Mouse (Mus musculus) forelimb bud, embryonic 11.5 days (tissue): ENCODE measurements at regions not wholly inside any gene's neighbourhood (a gene's known extent, or its start where the extent isn't known, plus 50 kb on each side); places are given as distances from the start of the nearest gene placed in this dataset.

ENCODE experiments used
- DNase-seq: peaks from one replicate; pipeline ENCODE4 v3.0.0-alpha.2; 2012; ENCODE audit warnings: low read depth, low spot score

DNA sequence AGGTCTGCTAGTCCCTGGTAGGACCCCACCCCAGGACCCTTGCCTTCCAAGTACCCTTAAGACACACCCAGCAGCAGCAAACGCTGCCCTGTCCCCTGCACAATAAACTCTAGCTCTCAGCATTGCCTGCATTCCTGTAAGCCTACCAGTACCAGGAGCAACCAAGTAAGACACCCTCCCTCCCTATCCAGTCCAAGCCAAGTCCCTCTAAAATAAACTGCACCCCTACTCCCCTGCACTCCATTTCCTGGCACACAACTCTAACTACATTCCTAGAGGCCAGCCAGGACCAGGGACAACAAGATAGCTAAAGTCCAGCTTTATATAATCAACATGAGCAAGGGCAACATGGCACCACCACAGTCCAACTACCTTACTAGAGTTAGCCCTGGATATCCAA, 103.5 kb downstream of the Ids start:
- DNase-seq = no peak

DNA sequence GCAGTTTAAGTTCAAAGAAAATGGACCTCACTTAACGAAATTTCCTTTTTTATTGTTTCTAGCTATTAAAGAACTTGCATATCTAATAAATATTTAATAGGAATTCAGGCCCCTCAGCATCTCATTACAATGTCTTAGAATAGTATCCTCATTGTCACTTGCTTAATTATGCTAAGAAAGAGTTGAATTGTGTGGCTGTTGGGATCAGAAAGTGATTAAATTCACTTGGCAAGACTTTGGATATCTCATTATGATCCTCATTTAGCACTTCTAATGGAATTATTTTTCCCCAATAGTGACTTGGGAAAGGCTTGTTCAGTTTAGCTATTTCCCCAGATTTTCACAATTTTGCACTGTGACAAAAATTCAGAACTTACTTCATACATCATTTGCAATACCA, 148.9 kb downstream of the Ids start:
- DNase-seq = no peak

DNA sequence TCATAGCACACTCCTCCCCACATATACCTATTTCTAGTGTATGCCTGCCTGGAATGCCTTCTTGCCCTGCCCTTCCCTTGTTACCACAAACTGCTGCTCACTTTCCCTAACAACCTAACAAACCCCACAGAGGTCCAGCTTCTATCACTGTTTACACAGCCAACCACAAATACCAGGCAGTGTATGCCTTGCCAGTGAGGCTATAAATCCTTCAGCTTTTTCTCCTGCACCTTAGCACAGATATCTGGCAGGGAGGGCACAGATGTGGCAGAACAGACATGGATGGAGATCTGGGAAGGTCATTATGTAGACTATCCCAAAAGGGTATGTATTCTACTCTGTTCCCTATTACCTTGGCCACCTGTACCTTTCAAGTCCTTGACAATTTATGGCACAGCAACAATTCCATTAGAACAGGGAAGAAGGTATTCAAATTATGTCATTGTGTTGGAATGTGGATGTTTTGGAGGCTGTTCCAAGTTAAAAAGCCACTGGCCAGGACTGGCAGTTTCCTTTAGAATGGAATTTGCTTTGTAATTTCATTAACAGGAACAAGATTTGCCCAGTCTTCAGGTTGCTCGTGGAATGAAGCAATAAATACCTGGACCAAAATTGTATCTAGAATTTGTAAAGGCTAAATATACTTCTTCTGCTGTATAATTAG, 180.3 kb downstream of the Ids start:
- peak; percentile 36 for DNase-seq

DNA sequence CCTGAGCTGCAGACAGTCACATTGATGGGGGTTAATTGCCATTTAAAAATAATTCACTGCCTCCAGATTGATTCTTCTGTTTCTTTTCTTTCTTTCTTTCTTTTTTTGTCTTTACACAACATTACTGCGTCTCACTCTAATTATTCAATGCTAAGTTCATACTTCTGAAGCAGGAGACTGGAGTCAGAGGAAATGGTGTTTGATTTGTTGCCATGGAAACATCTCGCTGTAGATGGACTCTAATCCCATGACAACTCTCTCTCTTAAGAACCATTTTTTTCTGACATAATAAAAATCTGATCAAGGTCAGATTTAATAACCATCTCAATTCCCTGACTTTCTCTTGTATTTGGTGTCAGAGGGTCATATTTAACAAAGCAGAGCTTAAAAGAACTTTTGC, 195.1 kb downstream of the Ids start:
- no peak for DNase-seq

DNA sequence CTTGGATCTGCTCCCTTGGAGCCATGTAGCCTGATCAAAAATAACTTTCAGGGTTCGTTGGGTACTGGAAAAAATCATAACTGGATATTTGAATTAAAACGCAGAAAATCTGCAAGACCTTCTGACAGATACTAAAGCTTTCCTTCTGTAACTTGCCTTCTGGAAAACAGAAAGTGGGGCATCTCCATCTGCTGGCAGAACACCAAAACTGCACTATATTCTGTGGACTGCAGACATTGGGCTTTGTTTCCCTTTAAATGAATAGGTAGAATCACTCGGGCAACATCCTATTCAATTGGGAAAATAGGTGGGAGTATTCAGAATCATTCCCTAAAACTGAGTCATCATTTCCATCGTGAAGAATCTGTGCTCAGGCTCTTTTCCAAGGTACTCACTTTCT, 203.9 kb downstream of the Ids start:
- DNase-seq = peak; percentile 29
